Mouse (Mus musculus) heart, postnatal 0 days (tissue): ENCODE results near the gene Selenos.

ENCODE experiments used
- CTCF ChIP-seq: IDR thresholded peaks from 2 replicates; pipeline ENCODE4 v1.5.1; 2016; ENCODE audit warnings: antibody characterized with exemption, control low read depth, low read depth
- EP300 ChIP-seq: IDR thresholded peaks from 2 replicates; pipeline ENCODE4 v1.6.1; 2016; ENCODE audit warnings: antibody characterized with exemption, low read depth

- TF ChIP-seq CTCF = no peak
- TF ChIP-seq EP300 = no peak
These were observed 56.7 kb downstream of the Selenos start for GRCm38 (mm10) chr7:66136187-66136586.
